Mouse (Mus musculus) embryonic facial prominence, embryonic 14.5 days (tissue): ENCODE data around the gene Gapvd1. TPM values are rescaled to one million over a fixed set of nuclear protein-coding genes. Genes with fewer than 3 reads are reported as not detected.
"Not testable (repeated sequence)": the region's sequence is repeated elsewhere in the genome, so short reads cannot be mapped to it uniquely, and the experiment has no call there.

Experiments used
- ATAC-seq: fragments of 200-750 bp; cut with Nextera tagmentation; 2 replicates; pipeline ENCODE4 v1.8.0; 2017; ENCODE audit warnings: low read depth, moderate number of reproducible peaks, moderate TSS enrichment
- DNase-seq: peaks from one replicate; pipeline ENCODE4 v3.0.0-alpha.2; 2015; ENCODE audit warnings: low spot score
- H3K27ac ChIP-seq: fragments of 300-500 bp; sonication (generic); replicated peaks from 2 replicates; pipeline ENCODE4 v1.5.1; 2014; ENCODE audit warnings: low read depth, mild to moderate bottlenecking, low read length, moderate library complexity
- H3K27me3 ChIP-seq: fragments of 300-500 bp; sonication (generic); replicated peaks from 2 replicates; pipeline ENCODE4 v1.6.1; 2014; ENCODE audit warnings: low read length; ENCODE audit not compliant: control insufficient read depth, insufficient read depth
- H3K36me3 ChIP-seq: fragments of 300-500 bp; sonication (generic); 2 replicates; pipeline ENCODE4 v1.6.1; 2014; ENCODE audit warnings: low read length, mixed read lengths; ENCODE audit not compliant: control insufficient read depth, insufficient read depth
- H3K4me1 ChIP-seq: fragments of 300-500 bp; sonication (generic); 2 replicates; pipeline ENCODE4 v1.6.1; 2014; ENCODE audit warnings: antibody characterized with exemption, low read length; ENCODE audit not compliant: control insufficient read depth, insufficient read depth
- H3K4me2 ChIP-seq: fragments of 300-500 bp; sonication (generic); 2 replicates; pipeline ENCODE4 v1.6.1; 2014; ENCODE audit warnings: low read depth, mild to moderate bottlenecking, low read length, moderate library complexity, mixed read lengths
- H3K4me3 ChIP-seq: fragments of 300-500 bp; sonication (generic); 2 replicates; pipeline ENCODE4 v1.5.1; 2014; ENCODE audit warnings: low read depth, mild to moderate bottlenecking, low read length
- H3K9ac ChIP-seq: fragments of 300-500 bp; sonication (generic); 2 replicates; pipeline ENCODE4 v1.6.1; 2014; ENCODE audit warnings: low read depth, mild to moderate bottlenecking, low read length, moderate library complexity, mixed read lengths
- H3K9me3 ChIP-seq: fragments of 300-500 bp; sonication (generic); 2 replicates; pipeline ENCODE4 v1.6.1; 2016; ENCODE audit warnings: low read length; ENCODE audit not compliant: control insufficient read depth
- WGBS: fragments of 180-500 bp; shearing (Covaris S2); extraction: QIAGEN DNeasy Blood & Tissue Kit; methylation state at CpG from one replicate; pipeline ENCODE4 v1.1.7; 2014; 5-methylcytosine and 5-hydroxymethylcytosine counted together
- polyA plus RNA-seq: library from polyadenylated mRNA; unstranded; fragments of >200 nt; fragmentation: Nextera tagmentation; extraction: Ambion mirVana; gene quantifications from 2 replicates; pipeline ENCODE4 v1.2.1, GENCODE M21; 2014

Gene Gapvd1
- polyA plus RNA-seq, 1 experiment from 2014 or later = 92.3 TPM

GRCm38 (mm10) chr2:34762174-34762573 lies 7.1 kb upstream of the Gapvd1 start:
- H3K27me3 ChIP-seq = no peaks in the 10 kb centered on the region
- H3K4me3 ChIP-seq = no peak overlapping the region
- ATAC-seq (no peak), DNase-seq (no peak)
- no peaks in the 10 kb centered on the region for H3K4me1 ChIP-seq
- H3K9me3 ChIP-seq = no peaks in the 10 kb centered on the region
- H3K4me2 ChIP-seq = no peak overlapping the region
- WGBS = 91% methylated on average over 2 of the region's 2 CpGs
- no peaks in the 10 kb centered on the region for H3K36me3 ChIP-seq
- H3K9ac ChIP-seq = no peak overlapping the region
- H3K27ac ChIP-seq = no peak overlapping the region

- DNase-seq, H3K4me3 ChIP-seq, ATAC-seq, H3K27me3 ChIP-seq, H3K4me2 ChIP-seq, H3K9ac ChIP-seq, H3K4me1 ChIP-seq, H3K9me3 ChIP-seq, H3K36me3 ChIP-seq, H3K27ac ChIP-seq: not testable (repeated sequence)
- 90% methylated on average over 5 of the region's 5 CpGs for WGBS
Measured at GRCm38 (mm10) chr2:34761272-34761671, 6.2 kb upstream of the Gapvd1 start.

GRCm38 (mm10) chr2:34757341-34757740 lies 2.3 kb upstream of the Gapvd1 start:
- H3K36me3 ChIP-seq = no peaks in the 10 kb centered on the region

GRCm38 (mm10) chr2:34753811-34754550 lies 1.1 kb downstream of the Gapvd1 start:
- H3K4me1 ChIP-seq = 0 out of 2 replicates have a peak, but pooled peaks cover 2% of the 10 kb centered on the region
- peak overlapping the region; percentile 97 for H3K9ac ChIP-seq
- peak overlapping the region; percentile 85 for H3K27ac ChIP-seq
- peak; percentile 93 for ATAC-seq
- no peaks in the 10 kb centered on the region for H3K36me3 ChIP-seq
- H3K27me3 ChIP-seq = no peaks in the 10 kb centered on the region
- H3K4me3 ChIP-seq = peak overlapping the region; percentile 95
- no peaks in the 10 kb centered on the region for H3K9me3 ChIP-seq
- H3K4me2 ChIP-seq = peak overlapping the region; percentile 69
- peak; percentile 91 for DNase-seq
- WGBS = 0% methylated on average over 16 of the region's 106 CpGs

More at GRCm38 (mm10) chr2:34757341-34757740, 2.3 kb upstream of the Gapvd1 start:
- H3K9ac ChIP-seq = no peak overlapping the region
- H3K9me3 ChIP-seq = no peaks in the 10 kb centered on the region
- H3K27ac ChIP-seq = no peak overlapping the region
- H3K4me1 ChIP-seq = 0 out of 2 replicates have a peak, but pooled peaks cover 2% of the 10 kb centered on the region
- ATAC-seq (no peak), DNase-seq (no peak)
- H3K27me3 ChIP-seq = no peaks in the 10 kb centered on the region
- WGBS = 67% methylated on average over 1 of the region's 1 CpGs
- H3K4me2 ChIP-seq = no peak overlapping the region
- H3K4me3 ChIP-seq = no peak overlapping the region

GRCm38 (mm10) chr2:34750245-34750644 lies 4.8 kb downstream of the Gapvd1 start:
- Histone ChIP-seq H3K4me2 (no peak overlapping the region), H3K9ac (no peak overlapping the region), H3K27me3 (no peaks in the 10 kb centered on the region), H3K4me1 (0 out of 2 replicates have a peak, but pooled peaks cover 2% of the 10 kb centered on the region), H3K36me3 (no peaks in the 10 kb centered on the region), H3K4me3 (no peak overlapping the region), H3K27ac (no peak overlapping the region), H3K9me3 (no peaks in the 10 kb centered on the region)
- 77% methylated on average over 2 of the region's 2 CpGs for WGBS
- DNase-seq (no peak), ATAC-seq (no peak)

GRCm38 (mm10) chr2:34748479-34748878 lies 6.6 kb downstream of the Gapvd1 start:
- Histone ChIP-seq H3K36me3 (peaks cover 10% of the 10 kb centered on the region; the same call in 1 of the 2 replicates), H3K27ac (no peak overlapping the region), H3K4me1 (no peaks in the 10 kb centered on the region), H3K4me2 (no peak overlapping the region), H3K9ac (no peak overlapping the region), H3K4me3 (no peak overlapping the region), H3K9me3 (no peaks in the 10 kb centered on the region), H3K27me3 (no peaks in the 10 kb centered on the region)
- no peak for ATAC-seq
- no peak for DNase-seq
- 89% methylated on average over 4 of the region's 4 CpGs for WGBS

- H3K9me3 ChIP-seq = no peaks in the 10 kb centered on the region
- H3K4me3 ChIP-seq = no peak overlapping the region
- no peaks in the 10 kb centered on the region for H3K4me1 ChIP-seq
- H3K4me2 ChIP-seq = no peak overlapping the region
- H3K27ac ChIP-seq = no peak overlapping the region
- no peak overlapping the region for H3K9ac ChIP-seq
- H3K36me3 ChIP-seq = peaks cover 10% of the 10 kb centered on the region; the same call in 1 of the 2 replicates
- ATAC-seq = no peak
- no peak for DNase-seq
- 84% methylated on average over 2 of the region's 2 CpGs for WGBS
- H3K27me3 ChIP-seq = no peaks in the 10 kb centered on the region
Measured at GRCm38 (mm10) chr2:34745673-34746072, 9.4 kb downstream of the Gapvd1 start.

- H3K4me3 ChIP-seq = no peak overlapping the region
- H3K27me3 ChIP-seq = no peaks in the 10 kb centered on the region
- H3K4me1 ChIP-seq = no peaks in the 10 kb centered on the region
- H3K27ac ChIP-seq = no peak overlapping the region
- DNase-seq = no peak
- 84% methylated on average over 8 of the region's 8 CpGs for WGBS
- no peak for ATAC-seq
- no peak overlapping the region for H3K4me2 ChIP-seq
- H3K36me3 ChIP-seq = peaks cover 10% of the 10 kb centered on the region; the same call in 1 of the 2 replicates
- H3K9me3 ChIP-seq = no peaks in the 10 kb centered on the region
- H3K9ac ChIP-seq = no peak overlapping the region
Measured at GRCm38 (mm10) chr2:34744476-34744875, 10.6 kb downstream of the Gapvd1 start.

GRCm38 (mm10) chr2:34742675-34743074 lies 12.4 kb downstream of the Gapvd1 start:
- ATAC-seq = no peak
- H3K9ac ChIP-seq = no peak overlapping the region
- DNase-seq = no peak
- no peaks in the 10 kb centered on the region for H3K27me3 ChIP-seq
- 93% methylated on average over 8 of the region's 8 CpGs for WGBS
- no peaks in the 10 kb centered on the region for H3K4me1 ChIP-seq
- no peak overlapping the region for H3K4me3 ChIP-seq
- no peak overlapping the region for H3K4me2 ChIP-seq
- peaks cover 10% of the 10 kb centered on the region; the same call in 1 of the 2 replicates for H3K36me3 ChIP-seq
- H3K9me3 ChIP-seq = no peaks in the 10 kb centered on the region
- H3K27ac ChIP-seq = no peak overlapping the region
